Mouse (Mus musculus) A20 (cell line): ENCODE data around the gene Kif16b.

ENCODE experiments used
- DNase-seq: peaks from one replicate; pipeline ENCODE4 v3.0.0-alpha.2; 2011; ENCODE audit warnings: low read depth, low spot score

The Kif16b gene

DNA sequence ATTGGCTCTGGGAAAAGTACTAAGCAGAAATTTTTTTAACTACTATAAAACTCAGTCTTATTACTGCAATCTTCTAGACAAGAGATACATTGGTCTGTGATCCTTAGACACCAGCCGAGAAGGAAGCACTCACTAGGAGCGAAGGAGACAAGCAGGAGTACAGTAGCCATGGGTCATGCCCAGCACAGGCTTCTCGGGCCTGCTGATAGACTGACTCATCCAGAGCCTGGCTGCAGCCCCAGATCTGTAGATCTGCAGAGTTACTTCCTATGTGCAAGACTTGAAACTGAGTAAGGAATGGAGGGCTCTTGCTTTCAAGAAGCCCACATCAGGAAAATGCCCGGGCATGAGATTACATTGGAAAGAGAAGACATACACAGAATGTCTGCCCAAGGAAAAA, 169.0 kb downstream of the Kif16b start:
- no peak for DNase-seq

DNA sequence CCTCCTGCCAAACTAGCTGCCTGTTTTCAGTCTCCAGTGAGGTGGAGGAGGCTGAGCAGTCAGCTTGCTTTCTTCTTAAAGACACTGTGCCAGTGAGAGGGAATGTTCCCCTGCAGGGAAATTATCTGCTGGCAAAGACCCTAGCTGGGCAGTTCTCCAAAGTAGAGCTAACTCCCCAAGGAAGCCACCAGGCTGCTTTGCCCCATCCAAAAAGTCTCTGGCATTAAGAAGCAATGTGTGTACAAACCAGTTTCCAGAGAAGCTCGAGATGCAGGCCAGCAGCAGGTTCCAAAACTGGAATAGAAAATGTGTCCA, 169.6 kb downstream of the Kif16b start:
- no peak for DNase-seq

- DNase-seq = no peak
These were observed 170.1 kb downstream of the Kif16b start for GRCm38 (mm10) chr2:142731016-142731777.

DNA sequence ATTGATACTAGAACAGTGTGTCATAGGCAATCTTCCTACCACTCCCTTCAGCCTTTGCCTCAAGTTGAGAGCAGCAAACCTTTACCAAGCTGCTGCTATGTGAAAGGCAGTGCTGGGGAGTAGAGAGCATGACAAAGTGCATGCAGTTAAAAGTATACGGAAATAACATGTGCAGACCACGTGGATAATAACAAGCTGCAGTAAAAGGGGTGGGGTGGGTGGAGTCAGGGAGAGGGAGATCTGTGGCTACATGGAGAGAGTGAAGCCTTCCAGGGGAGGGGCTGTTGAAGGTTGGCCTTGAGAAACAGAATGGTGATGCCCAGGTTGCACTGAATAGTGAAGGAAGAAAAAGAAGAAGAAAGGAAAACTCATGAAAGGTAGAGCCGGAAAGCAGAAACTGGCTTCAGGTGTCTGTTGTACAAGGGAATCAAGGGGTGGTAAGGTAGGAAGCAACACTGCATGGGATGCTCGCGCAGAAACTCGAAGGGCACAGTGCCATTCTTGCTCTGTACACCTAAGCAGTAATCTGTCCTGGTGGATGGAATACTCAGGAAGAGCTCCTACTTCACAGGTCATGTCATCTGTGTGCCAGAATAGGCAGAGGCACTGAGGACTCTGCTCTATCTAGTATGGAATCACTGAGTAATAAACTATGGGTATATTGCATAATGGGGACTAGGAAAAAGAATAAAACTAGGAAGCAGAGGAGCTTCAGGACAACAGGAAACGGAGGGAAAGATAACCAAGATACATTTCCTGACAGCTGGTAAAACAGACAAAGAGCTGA, 176.9 kb downstream of the Kif16b start:
- DNase-seq = no peak

- no peak for DNase-seq
These were observed 181.2 kb downstream of the Kif16b start for GRCm38 (mm10) chr2:142720174-142720573.

- DNase-seq = no peak
These were observed 182.3 kb downstream of the Kif16b start for GRCm38 (mm10) chr2:142718998-142719397.

GRCm38 (mm10) chr2:142717591-142717990, 183.7 kb downstream of the Kif16b start:
- DNase-seq = no peak

GRCm38 (mm10) chr2:142715912-142716260, 185.4 kb downstream of the Kif16b start:
- DNase-seq = no peak

DNA sequence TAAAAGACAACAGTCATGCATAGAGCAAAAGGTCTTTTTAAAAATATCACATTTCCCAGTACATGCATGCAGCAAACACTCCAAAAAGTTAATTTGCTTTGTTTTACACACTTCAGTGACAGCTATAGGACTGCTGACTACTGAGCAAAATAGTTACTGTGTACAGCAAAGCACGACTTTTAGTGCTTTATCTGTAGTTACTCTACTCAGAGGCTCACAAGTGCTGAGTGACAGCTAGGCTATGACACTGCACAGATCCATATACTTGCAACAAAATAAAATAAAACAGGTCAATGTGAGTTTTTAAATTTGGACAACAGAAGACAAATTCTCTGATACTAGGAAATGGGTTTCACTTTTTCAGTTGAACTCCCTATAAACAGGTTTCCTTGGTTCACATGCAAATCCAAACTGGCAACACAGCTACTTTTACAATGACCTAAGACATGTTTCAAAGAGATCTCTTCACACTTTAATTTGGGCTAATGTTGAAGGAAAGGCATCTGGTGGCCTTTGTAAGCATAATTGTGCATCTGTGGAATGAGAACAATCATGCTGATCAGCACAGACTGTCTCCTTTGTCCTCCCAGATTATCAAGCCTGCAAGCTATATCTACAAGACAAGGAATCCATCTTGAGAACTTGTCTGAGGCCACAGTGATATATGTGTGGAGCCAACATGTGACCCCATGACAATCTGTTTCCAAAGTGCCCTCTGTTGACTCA, 186.0 kb downstream of the Kif16b start:
- DNase-seq = no peak

DNA sequence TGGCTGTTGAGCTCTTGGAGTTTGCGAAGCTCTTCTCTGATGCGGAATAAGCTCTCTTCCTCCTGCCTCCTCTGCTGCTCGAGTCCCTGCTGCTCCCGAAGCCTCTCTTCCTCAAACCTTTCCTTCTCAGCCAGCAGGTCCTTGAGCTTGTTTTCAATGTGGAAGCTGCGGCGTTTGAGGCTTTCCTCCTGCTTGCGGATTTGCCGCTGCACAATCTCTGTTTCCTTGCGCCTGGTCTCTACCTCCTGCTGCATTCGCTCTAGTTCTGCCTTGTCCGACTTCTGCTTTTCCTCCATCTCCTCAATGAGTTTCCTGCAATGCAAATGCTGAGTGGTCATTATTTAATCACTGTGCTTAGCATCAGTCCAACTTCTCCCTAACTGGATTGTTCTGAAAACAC, 188.6 kb downstream of the Kif16b start:
- DNase-seq = no peak

DNA sequence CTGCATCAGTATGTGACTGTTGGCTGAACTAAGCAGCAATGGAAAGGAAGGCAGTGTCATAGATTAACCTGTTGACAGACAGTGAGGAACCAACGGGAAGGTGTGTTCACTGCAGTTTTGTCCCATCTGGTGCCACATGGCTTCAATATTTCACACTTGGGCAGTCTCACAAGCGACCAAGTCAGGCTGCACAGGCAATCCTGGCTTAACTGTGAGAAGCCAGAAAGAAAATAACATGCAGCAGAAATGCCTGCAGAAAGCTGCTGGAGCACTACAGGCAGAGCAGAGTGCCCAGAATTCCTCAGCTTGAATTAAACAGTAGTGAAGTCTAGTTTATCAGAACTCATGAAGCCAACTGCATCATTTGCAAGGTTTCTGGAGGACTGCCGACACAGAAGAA, 192.0 kb downstream of the Kif16b start:
- DNase-seq = no peak

DNA sequence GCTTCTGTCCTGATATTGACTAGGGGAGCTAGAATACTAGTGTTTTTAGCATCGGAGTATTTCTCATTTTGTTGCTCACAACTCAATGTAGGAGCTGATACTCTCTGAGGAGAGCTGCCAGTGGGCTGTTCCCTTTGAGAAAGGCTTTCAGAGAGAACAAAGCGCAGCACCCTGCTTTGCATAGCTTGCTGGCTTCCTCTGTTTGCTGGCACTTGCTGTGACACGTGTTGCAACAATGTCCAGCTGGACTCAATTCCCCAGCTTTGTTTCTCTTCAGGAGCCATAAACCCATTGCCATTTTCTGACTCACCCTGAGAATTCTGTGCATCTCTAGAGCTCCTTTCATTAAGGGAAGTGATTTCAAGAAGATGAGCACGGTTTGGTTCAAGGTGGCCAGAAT, 200.6 kb downstream of the Kif16b start:
- DNase-seq = no peak

GRCm38 (mm10) chr2:142698650-142699049, 202.7 kb downstream of the Kif16b start:
- no peak for DNase-seq

DNA sequence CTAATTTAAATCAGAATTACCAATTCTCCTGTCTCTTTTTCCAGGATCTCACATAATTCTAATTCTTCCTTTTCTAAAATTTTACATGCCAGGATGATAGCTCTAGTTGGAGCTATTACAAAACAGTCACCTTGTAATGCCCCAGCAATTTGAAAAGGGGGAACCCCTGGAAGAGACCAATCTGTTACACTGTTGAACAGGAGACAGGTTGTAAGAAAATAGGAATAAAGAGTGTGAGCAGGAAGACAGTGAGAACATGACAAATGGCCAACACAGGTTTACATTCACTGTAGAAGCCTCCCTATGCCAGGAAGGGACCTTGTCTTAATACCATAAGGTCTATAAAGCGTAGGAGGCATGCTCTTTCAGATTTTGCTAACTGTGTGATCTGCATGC, 206.4 kb downstream of the Kif16b start:
- DNase-seq = no peak

DNA sequence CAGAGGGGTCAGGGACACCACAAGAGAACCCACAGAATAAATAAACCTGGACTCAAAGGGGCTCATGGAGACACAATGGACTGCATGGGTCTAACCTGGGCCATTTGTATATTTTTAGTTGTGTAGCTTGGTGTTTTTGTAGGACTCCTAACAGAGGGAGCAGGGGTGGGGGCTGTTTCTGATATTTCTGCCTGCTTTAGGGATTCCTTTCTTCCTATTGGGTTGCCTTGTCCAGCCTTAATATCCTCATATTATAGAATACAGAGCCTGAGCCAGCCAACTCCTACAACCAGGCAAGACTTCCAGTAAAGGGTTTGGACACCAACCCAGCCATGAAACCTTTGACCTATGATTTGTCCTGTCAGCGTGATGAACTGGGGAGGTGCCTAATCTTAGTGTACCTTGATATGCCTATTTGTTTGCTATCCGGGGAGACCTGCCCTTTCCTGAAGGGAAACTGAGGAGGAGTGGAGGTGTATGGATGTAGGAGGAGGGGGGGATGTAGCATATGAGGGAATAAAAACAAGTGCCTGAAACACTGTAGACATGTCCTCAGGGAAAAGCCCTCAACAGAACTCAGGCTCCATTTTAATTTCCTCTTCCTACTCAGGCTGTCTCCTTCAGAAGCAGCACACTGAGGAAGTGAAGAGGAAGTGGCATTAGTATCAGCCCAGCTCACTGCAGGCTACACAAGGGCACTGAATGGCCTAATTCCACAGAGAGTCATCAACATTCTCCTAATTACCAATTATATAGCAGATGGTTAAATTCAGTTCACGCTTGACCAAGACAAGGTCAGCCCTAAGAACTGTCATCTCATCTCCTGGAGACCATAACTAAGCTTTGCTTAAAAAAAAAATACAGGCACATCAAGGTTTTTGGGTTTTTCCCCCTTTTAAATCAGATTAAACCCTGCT, 207.1 kb downstream of the Kif16b start:
- DNase-seq = no peak

DNA sequence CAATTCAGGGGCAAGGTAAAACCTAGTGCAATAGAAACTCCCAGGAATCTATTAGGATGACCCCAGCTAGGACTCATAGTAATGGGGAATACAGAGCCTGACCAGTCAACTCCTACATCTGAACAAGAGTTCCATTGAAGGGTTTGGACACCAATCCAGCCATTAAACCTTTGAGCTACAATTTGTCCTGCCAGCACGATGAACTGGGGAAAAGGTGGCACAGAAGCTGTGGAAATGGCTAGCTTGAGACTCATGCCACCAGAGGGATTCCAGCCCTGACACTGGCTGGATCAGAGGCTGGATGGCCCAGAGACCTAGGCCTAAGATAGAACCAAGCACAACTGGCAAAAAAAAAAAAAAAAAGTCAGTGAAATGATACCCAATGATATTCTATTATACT, 207.9 kb downstream of the Kif16b start:
- no peak for DNase-seq

GRCm38 (mm10) chr2:142689496-142689895, 211.8 kb downstream of the Kif16b start:
- DNase-seq = no peak

DNA sequence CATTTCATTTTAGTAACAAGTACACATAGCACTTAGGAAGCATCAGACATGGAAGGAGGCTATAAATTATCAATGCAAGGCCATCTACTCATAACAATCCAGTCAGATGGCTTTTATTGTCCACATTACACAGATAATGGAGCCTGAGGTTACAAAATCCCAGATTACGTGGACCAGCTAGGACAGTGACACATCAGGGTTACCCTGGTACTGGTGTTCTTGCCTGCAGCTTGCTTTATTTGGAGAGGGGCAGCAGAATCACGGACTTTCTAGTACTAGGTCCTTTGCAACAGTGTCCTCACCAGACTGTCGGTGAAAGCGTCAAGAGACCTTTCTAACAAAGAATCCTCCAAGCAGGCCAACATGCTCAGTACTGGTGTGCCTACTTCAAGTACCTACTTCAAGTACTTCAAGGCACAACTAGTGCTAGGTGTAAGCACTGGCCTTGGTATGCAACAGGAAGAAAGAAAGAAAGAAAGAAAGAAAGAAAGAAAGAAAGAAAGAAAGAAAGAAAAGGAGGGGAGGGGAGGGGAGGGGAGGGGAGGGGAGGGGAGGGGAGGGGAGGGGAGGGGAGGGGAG, 213.3 kb downstream of the Kif16b start:
- DNase-seq = no peak

DNA sequence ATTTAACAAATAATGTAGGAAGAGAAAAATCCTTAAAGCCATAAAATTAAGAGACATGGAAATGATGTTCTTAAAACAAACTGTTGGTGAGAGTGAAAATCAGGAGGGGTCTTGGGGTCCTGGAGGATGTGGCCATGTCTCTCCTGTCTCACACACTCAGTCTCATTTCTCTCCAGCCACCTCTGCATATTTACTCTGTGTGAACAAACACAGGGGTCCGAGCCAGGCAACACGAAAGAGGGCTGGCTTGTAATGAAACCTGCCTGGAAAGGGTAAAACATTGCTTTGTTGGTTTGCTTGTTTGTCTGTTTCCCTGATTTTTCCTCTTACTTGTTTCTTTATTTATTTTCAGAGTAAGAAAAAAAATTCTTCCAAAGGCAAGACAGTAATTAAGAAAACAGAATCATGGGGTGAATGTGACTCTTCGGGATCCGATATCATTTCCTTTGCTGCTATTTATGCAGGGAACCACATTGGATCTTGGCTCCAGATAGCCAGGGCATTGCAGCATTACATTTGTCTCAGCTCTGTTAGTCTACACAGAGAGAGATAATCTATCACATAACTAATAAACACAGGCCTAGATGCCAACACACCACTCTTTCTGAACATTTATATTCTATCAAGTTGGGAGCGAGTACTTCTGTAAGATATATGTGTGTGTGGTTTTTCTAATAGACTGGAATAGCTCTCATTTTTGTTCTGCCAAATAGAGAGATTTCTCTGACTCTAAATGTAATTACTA, 218.2 kb downstream of the Kif16b start:
- no peak for DNase-seq

DNA sequence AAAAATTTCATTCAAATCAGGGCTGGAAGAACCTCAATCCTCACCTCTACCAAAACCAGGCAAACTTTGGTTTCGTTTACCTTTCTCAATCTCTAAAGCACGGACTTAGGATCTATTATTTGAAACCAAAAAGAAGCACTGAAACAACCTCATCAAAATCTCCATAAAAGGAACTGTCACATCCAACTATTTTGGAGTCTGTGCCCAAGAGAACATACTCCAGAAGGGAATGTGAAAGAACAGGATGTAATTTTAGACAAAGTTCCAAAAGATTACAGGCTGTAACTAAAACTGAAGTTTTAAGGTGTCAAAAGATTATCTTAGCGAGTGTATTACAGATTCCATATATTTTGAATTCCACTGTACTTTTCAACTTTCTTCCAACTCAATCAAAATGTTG, 232.9 kb downstream of the Kif16b start:
- no peak for DNase-seq

- DNase-seq = no peak
These were observed 249.7 kb downstream of the Kif16b start for GRCm38 (mm10) chr2:142651591-142651990.
